Comparison of ENCODE assay signal across 8 mouse cellular contexts in genomic region chr15:84105924-84106500, GRCm38 (mm10). TPM values are rescaled to one million over a fixed set of nuclear protein-coding genes. Genes with fewer than 3 reads are reported as not detected.
DNase-seq lines count a peak whose midpoint lies in the region; ATAC-seq and TF ChIP-seq lines count a peak whose summit lies in the region.

No protein-coding gene starts in this region.

- H3K4me1 ChIP-seq in lung, embryonic 16.5 days (replicated peaks; ENCODE audit: control insufficient read depth, insufficient read depth, low read length), result peaks cover 7% of the 10 kb centered on the region; the same call in 1 of the 2 replicates
- no peaks in the 10 kb centered on the region for H3K4me1 ChIP-seq in embryonic fibroblast, embryonic 13.5 days (ENCODE audit: control insufficient read depth, insufficient read depth, low read length)
- H3K4me1 ChIP-seq in limb, embryonic 13.5 days, result peaks cover 10% of the 10 kb centered on the region
- H3K4me1 ChIP-seq in stomach, embryonic 15.5 days, result peaks cover 10% of the 10 kb centered on the region

- ATAC-seq in lung, embryonic 16.5 days (ENCODE audit: low read depth), result no peak
- no peak for ATAC-seq in limb, embryonic 13.5 days (ENCODE audit: low FRiP score, low read depth)
- no peak for ATAC-seq in stomach, embryonic 15.5 days (ENCODE audit: insufficient read depth, low FRiP score, low read depth)

- WGBS in lung, embryonic 16.5 days, result 5% methylated on average over 12 of the region's 12 CpGs
- WGBS in limb, embryonic 13.5 days, result 9% methylated on average over 12 of the region's 12 CpGs
- WGBS in stomach, embryonic 15.5 days, result 8% methylated on average over 12 of the region's 12 CpGs

- no peak for DNase-seq in lung, postnatal 25 days (ENCODE audit: low spot score)
- no peak for DNase-seq in ovary, postnatal 36 days (ENCODE audit: low spot score)
- DNase-seq in frontal cortex, adult 2 months (ENCODE audit: extremely low spot score in 1 of 2, low spot score in 1 of 2), result no peak
- DNase-seq in thymus, postnatal 0 days (ENCODE audit: low spot score), result no peak

- no peaks in the 10 kb centered on the region for H3K9me3 ChIP-seq in lung, embryonic 16.5 days (ENCODE audit: control insufficient read depth, low read length)
- H3K9me3 ChIP-seq in limb, embryonic 13.5 days, result no peaks in the 10 kb centered on the region
- no peaks in the 10 kb centered on the region for H3K9me3 ChIP-seq in stomach, embryonic 15.5 days

- H3K4me2 ChIP-seq in lung, embryonic 16.5 days (ENCODE audit: low read depth, low read length), result peak overlapping the region; percentile 87; the same call in 1 of the 2 replicates
- H3K4me2 ChIP-seq in limb, embryonic 13.5 days (replicated peaks), result peak overlapping the region; percentile 94
- H3K4me2 ChIP-seq in stomach, embryonic 15.5 days, result peak overlapping the region; percentile 95

- TF ChIP-seq CTCF in embryonic fibroblast, embryonic 13.5 days (IDR thresholded peaks at IDR 0.05; ENCODE audit: borderline replicate concordance, insufficient read depth, low read length), result no peak

- H3K36me3 ChIP-seq in lung, embryonic 16.5 days (ENCODE audit: control insufficient read depth, insufficient read depth, low read length), result no peaks in the 10 kb centered on the region
- no peaks in the 10 kb centered on the region for H3K36me3 ChIP-seq in limb, embryonic 13.5 days
- no peaks in the 10 kb centered on the region for H3K36me3 ChIP-seq in stomach, embryonic 15.5 days

- H3K4me3 ChIP-seq in lung, embryonic 16.5 days (ENCODE audit: low read length), result peak overlapping the region; percentile 55
- peak overlapping the region; percentile 27 for H3K4me3 ChIP-seq in embryonic fibroblast, embryonic 13.5 days (ENCODE audit: insufficient read depth, low read length)
- H3K4me3 ChIP-seq in limb, embryonic 13.5 days, result peak overlapping the region; percentile 56
- peak overlapping the region; percentile 48 for H3K4me3 ChIP-seq in stomach, embryonic 15.5 days (replicated peaks)

- TF ChIP-seq POLR2A in embryonic fibroblast, embryonic 13.5 days (IDR thresholded peaks at IDR 0.05; ENCODE audit: low read depth, low read length), result no peak

- no peak overlapping the region for H3K27ac ChIP-seq in lung, embryonic 16.5 days (ENCODE audit: low read length)
- H3K27ac ChIP-seq in embryonic fibroblast, embryonic 13.5 days (ENCODE audit: insufficient read depth, low read length), result no peak overlapping the region
- no peak overlapping the region for H3K27ac ChIP-seq in limb, embryonic 13.5 days
- no peak overlapping the region for H3K27ac ChIP-seq in stomach, embryonic 15.5 days

- peaks cover 28% of the 10 kb centered on the region for H3K27me3 ChIP-seq in lung, embryonic 16.5 days (ENCODE audit: control insufficient read depth, insufficient read depth, low read depth, low read length)
- H3K27me3 ChIP-seq in limb, embryonic 13.5 days, result peaks cover 61% of the 10 kb centered on the region
- peaks cover 35% of the 10 kb centered on the region for H3K27me3 ChIP-seq in stomach, embryonic 15.5 days (replicated peaks)

- no peak overlapping the region for H3K9ac ChIP-seq in lung, embryonic 16.5 days (ENCODE audit: low read length)
- no peak overlapping the region for H3K9ac ChIP-seq in limb, embryonic 13.5 days
- no peak overlapping the region for H3K9ac ChIP-seq in stomach, embryonic 15.5 days

RNA-seq across cellular contexts. Expression of gene Sult4a1, which starts 0.5 kb away (rescaled TPM):
- polyA plus RNA-seq in lung, embryonic 16.5 days (2015; fragmentation: Nextera tagmentation; extraction: Ambion mirVana), result 0.98 and 1.7 TPM in 2 replicates
- polyA plus RNA-seq in embryonic fibroblast, embryonic 13.5 days (2011; ENCODE audit: insufficient read length, low read depth, missing spikeins), result 1.0 and 3.6 TPM in 2 replicates
- 3.3 and 3.4 TPM in 2 replicates for polyA plus RNA-seq in limb, embryonic 13.5 days (2015; fragmentation: Nextera tagmentation; extraction: Ambion mirVana)
- 4.9 and 5.0 TPM in 2 replicates for polyA plus RNA-seq in stomach, embryonic 15.5 days (2015; fragmentation: Nextera tagmentation; extraction: Ambion mirVana)
- polyA plus RNA-seq in frontal cortex, adult 2 months (2012; rRNA removed), result 326 and 363 TPM in 2 replicates
- polyA plus RNA-seq in thymus, postnatal 0 days (2015; fragmentation: Nextera tagmentation; extraction: Ambion mirVana), result 0.22 and 0.30 TPM in 2 replicates

RNA-seq across cellular contexts. Expression of gene Pnpla5, which starts 17.0 kb away (rescaled TPM):
- not detected in 2 replicates for polyA plus RNA-seq in lung, embryonic 16.5 days (2015; fragmentation: Nextera tagmentation; extraction: Ambion mirVana)
- not detected in 2 replicates for polyA plus RNA-seq in embryonic fibroblast, embryonic 13.5 days (2011; ENCODE audit: insufficient read length, low read depth, missing spikeins)
- not detected in 2 replicates for polyA plus RNA-seq in limb, embryonic 13.5 days (2015; fragmentation: Nextera tagmentation; extraction: Ambion mirVana)
- polyA plus RNA-seq in stomach, embryonic 15.5 days (2015; fragmentation: Nextera tagmentation; extraction: Ambion mirVana), result not detected in 2 replicates
- 0.04 TPM in 1 of 2 replicates, not detected in the other for polyA plus RNA-seq in frontal cortex, adult 2 months (2012; rRNA removed)
- 0.07 and 0.09 TPM in 2 replicates for polyA plus RNA-seq in thymus, postnatal 0 days (2015; fragmentation: Nextera tagmentation; extraction: Ambion mirVana)

RNA-seq across cellular contexts. Expression of gene Efcab6, which starts 40.8 kb away (rescaled TPM):
- 0.57 and 1.3 TPM in 2 replicates for polyA plus RNA-seq in lung, embryonic 16.5 days (2015; fragmentation: Nextera tagmentation; extraction: Ambion mirVana)
- polyA plus RNA-seq in embryonic fibroblast, embryonic 13.5 days (2011; ENCODE audit: insufficient read length, low read depth, missing spikeins), result not detected in 2 replicates
- polyA plus RNA-seq in limb, embryonic 13.5 days (2015; fragmentation: Nextera tagmentation; extraction: Ambion mirVana), result 0.27 TPM in 1 of 2 replicates, not detected in the other
- polyA plus RNA-seq in stomach, embryonic 15.5 days (2015; fragmentation: Nextera tagmentation; extraction: Ambion mirVana), result 0.19 and 0.31 TPM in 2 replicates
- 7.6 and 9.6 TPM in 2 replicates for polyA plus RNA-seq in frontal cortex, adult 2 months (2012; rRNA removed)
- 0.34 and 0.49 TPM in 2 replicates for polyA plus RNA-seq in thymus, postnatal 0 days (2015; fragmentation: Nextera tagmentation; extraction: Ambion mirVana)

Comparison
In these comparisons a context has a peak if more than half of its experiments do, and no peak if none do; other contexts are left out.
1. RNA of gene Sult4a1, which starts 0.5 kb away (polyA plus RNA-seq): 326 to 363 TPM in frontal cortex, adult 2 months; 4.9 to 5.0 TPM in stomach, embryonic 15.5 days, 3.3 to 3.4 TPM in limb, embryonic 13.5 days, 1.0 to 3.6 TPM in embryonic fibroblast, embryonic 13.5 days, 0.98 to 1.7 TPM in lung, embryonic 16.5 days and 0.22 to 0.30 TPM in thymus, postnatal 0 days; every median in the first group is over 10 times any median in the second.
2. Peak in every context shown above with its lines, with median percentiles within 50 percentile points of each other: H3K4me2 ChIP-seq and H3K4me3 ChIP-seq.